Mouse (Mus musculus) ovary, adult 18-20 months (tissue): ENCODE data around the gene Cftr.

Experiments
- DNase-seq: peaks from one replicate; pipeline ENCODE4 v3.0.0; 2022; ENCODE audit warnings: low spot score, mixed read lengths

The Cftr gene

DNA sequence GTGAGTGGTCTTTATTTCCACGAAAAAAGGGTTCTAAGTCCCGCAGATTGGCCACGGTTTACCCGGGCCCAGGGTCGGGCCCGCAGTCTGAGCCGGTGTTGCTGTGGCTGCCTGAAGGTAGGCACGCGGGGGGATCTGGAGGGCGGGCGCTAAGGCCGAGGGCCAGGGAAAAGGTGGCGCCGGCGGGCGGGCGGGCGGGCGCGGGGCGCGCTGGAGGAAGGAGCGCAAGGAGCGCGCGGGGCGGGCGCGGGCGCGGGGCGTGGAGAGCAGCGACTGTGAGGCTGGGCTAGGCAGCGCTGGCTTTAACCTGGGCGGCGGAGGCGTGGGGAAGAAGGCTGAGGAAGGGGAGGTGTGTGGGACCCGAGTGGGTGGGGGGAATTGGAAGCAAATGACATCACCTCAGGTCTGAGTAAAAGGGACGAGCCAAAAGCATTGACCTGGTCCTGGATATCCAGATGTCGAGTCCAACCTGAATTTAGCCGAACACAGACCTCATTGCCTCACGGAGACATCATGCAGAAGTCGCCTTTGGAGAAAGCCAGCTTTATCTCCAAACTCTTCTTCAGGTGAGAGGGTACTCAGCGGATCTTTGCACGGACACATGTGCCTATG, at the start of gene Cftr:
Gene Cftr, plus strand, starts transcription at position 377 of the 612 bp plus-strand sequence.
- no peak for DNase-seq

DNA sequence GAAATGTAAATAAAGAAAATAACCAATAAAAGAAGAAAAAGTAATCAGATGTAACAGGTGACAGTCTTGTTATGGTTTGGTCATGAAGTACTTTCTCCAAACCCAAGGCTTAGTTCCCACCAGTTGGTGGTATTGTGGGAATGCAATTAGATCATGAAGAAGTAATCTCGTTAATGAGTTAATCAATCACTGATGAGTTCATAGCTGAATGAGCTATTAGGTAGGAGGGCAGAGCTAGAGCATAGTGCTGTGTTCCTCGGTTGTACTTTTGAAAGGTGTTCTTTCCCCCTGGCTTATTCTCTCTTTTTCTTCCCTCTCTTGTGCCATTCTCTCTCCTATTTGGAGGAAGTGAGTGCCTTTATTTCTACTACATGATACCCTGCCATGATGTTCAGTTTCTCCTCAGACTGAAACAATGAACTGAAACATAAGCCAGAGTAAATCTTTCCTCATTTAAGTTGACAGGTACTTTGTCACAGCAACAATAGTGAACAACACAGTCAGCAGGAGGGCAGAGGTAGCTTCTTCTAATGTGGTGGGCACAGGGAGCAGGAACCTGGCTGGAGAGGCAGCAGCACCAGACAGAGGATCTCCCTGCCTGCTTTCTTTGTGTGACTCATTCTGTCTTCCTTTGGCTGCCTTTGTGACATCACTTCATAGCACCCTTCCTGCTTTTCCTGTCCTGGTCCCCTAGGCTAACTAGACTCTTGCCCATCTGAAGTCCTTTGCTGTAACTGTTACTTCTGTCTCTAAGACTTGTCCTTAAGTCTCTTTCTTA, 43.1 kb upstream of the Cftr start:
- DNase-seq = no peak

DNA sequence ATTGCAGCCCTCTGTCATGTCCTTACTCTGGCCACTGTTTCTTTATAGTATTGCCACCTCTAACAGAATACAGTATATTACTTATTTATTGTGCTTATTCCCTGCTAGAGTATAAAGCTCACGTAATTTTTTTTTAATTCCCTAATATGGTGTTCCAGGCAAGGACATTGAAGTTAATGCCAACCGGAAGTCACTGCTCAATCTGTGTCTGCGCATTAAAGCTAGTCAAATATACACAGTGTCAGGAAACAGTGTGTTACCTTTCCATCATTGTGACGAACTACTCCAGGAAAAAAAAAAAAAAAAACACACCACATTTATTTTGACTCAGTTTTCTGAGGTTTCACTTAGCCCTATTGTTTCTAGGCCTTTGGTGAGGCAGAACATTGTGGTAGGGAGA, 42.4 kb upstream of the Cftr start:
- no peak for DNase-seq

DNA sequence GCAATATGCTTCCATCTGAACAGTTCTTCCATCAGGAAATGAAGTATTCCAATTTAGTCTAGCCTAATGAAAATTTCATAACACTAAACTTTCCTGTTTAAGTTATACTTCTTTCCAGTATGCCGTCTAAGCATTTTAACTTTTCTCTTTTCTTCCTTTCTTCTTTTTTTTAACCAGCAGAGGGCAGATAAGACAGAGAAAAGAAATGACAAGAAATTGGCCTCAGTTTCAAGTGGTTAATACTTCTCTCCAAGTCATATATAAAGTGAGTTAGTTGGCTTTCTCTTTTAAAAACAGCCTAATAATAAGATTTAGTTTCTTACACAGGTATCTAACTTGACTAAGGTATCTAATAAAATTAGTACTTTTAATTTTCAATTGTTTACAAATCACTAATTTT, 35.2 kb upstream of the Cftr start:
- DNase-seq = no peak

DNA sequence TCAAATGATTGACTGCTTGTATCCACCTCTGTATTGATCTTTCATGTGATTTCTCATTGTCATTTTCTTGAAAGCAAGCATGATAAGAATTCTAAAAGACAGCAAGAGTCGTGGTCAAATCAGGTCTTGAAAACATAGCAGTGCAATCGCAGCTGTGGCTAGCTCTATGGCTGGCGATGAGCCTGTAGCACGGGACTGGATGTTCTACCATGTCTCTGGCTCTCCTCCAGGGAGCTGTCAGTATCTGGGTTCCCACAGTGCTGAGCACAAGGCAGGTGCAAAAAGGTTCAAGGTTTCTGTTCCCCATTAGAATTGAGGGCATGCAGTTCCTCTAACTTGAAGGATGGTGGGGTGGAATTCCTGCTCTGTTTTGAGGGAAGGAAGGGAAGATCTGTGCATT, 17.5 kb upstream of the Cftr start:
- no peak for DNase-seq

DNA sequence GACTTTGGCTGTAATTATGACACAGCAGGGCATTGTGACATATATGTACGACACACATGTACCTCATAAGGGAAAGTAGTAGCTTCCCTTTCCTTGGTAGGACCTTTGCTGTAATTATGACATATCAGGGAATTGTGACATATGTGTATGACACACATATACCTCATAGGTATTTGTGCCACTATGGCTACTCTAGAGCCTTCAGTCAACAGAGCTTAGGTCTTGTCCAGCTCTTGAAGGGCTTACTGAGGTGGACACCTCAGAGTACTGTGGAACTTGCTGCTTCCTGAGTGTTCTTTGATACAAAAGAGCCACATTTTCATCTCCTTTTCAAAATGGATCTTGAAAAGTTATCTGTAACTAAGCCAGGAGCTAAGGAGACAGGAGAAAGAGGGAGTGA, 869 bp upstream of the Cftr start:
- no peak for DNase-seq

DNA sequence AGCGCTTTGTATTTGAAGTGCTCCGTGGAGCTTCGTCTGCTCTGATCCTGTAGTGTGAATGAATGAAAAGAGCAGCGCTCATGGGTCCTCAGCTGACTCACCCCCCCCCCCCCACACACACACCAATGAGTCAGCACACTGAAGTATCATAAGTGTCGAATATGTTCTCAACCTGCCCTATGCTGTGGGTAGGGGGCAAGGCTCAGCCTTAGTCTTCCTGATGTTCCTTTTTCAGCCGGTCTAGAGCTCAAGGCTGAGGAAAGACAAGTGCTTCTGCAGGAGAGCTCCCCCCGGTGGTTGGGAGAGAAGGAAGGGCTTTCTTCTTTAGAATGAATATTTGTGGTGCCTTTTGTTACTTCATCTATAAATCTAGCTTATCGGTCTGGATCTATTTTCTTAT, 1.1 kb downstream of the Cftr start:
- DNase-seq = no peak

DNA sequence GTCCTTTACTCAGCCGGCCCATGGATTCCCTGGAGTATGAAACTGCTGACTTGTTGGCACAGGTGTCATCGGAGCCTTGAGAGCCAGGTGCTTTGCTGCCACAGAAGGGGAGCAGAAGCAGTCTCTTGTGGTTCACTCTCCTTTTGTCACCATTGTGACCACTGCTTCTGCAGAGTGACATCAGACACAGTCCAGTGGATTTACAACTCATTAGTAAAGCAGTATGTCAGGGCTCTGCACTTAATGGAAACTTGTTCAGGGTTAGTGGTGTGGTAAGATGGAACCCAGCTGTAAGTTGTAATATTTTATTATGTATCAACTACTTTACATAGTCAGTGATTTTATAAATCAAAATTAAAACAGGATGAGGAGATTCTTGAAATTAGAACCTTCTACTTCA, 7.0 kb downstream of the Cftr start:
- DNase-seq = no peak

DNA sequence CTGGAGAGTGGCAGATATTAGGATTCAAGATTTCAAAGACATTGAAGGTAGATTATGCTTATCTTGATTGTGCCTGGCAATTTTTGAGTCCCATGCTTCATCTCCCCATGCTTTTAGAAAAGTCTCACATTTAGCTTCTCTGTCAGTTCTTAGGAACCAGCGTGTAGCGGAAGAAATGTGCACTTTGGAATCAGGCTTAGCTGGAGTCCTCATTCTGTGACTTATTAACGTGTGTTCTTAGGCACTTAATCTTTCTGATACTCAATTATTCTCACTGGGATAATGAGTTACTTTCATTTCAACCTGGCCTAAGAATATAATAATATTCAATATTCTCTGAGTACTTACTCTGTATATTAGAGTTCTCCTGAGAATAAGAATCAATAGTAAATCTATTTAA, 10.2 kb downstream of the Cftr start:
- DNase-seq = no peak

DNA sequence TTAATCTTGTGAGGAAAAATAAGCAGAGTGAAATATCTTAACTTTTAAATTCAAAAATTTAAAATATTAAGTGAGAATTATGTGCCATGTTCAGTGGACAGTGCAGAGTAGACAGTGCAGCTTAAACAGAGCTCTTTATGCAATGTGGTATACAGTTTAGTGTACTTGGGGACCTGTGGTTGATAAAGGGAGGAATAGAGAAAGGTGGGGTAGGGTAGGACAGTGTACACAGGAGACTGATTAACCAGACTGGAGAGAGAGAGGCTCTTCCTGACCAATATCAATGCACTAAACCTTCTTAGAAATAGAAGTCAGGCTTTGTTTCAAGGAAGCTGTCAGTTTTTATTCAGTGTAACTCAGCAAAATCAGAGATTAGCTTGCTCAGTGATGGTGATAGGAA, 12.4 kb downstream of the Cftr start:
- DNase-seq = no peak

DNA sequence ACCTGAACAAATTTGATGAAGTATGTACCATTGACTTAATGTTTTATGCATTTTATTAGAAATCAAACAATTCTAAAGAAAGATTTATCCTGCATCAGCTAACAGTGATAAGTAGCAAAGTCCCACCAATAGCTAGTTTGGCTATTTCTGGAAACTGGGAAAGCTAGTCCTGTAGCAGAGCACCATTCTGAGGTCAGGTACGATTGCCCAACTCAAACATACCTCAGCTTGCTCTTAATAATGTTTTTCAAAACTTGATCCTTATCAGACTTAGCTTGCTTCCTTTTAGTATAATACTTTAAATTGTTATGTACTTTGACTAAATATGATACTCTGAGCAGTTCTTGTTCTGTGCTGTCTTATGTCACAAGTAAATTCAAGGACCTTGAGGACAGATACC, 50.2 kb downstream of the Cftr start:
- no peak for DNase-seq

DNA sequence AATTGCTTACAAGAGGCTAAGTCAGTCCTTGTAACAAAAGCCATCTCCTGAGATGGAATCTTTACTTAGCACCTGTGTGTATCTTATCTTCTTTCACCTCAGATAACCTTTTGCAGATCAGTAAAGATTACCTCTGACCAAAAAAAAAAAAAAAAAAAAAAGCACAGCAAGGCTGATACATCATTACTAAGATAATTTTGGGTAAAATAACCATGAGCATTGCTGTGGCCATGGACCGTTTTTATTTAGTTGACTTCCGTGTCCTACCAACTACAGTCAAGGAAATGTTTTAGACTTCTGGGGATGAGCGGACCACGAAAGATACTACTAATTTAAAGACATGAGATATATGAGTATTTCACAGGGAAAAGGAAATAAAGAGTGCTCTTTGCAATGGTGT, 52.7 kb downstream of the Cftr start:
- no peak for DNase-seq

DNA sequence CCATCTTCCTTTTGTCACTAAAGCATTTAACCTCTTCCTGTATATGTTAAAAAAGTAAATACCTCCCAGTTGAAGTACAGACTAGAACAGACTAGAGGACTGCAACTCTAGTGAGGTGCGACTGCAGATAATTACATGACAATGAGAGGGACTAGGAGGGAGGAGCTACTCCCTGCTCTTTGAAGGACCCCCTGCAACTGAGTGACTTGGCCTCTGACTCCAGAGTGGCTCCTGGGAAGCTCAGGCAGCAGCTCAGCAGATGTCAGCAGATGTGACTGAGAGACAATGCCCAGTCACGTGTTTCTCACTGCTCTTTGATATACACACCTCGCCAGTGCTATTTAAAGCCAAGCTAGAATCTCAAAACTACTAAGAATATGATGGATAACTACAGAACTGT, 54.7 kb downstream of the Cftr start:
- DNase-seq = no peak

DNA sequence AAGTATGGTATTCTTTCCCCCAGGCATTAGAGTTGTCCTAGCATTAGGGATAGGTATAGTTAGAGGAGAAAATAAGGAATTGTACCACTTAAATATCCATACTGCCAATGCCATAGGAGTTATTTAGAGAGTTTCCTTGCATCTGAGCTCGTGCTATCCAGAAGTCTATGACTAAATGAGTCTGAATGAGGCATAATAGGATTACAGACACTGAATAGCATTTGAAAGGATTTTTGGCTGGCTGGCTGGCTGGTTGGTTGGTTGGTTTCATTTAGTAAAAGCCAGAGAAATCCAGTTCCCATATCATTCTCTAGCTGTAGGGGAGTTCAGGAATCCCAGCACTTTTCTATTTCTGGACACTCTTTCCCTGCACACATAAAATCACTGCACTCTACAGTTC, 76.0 kb downstream of the Cftr start:
- no peak for DNase-seq

DNA sequence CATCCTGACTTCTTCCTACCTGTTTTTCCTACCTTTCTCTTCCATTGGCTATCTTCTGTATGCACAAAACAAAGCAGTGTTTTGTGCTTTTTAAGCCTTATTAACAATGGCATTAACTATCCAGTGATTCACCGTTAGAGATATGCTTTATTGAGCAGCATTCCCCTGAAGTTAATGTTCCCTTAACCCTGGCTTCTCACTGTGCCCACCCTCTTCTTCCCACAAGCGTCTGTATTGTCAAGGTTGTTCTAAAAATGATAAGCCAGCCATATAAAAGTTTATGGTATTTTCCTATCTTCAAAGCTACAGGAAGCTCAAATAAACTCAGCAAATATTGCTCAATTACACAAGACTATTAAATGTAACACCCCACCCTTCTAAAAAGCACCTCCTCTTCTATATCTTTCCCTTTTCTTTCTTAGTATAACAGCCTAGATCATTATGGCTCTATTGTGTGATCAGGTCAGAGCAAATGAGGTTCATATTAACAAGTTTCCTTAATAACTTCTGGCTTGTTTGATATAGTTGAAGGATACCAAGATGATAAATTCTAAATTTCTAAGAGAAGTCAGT, 77.5 kb downstream of the Cftr start:
- no peak for DNase-seq

DNA sequence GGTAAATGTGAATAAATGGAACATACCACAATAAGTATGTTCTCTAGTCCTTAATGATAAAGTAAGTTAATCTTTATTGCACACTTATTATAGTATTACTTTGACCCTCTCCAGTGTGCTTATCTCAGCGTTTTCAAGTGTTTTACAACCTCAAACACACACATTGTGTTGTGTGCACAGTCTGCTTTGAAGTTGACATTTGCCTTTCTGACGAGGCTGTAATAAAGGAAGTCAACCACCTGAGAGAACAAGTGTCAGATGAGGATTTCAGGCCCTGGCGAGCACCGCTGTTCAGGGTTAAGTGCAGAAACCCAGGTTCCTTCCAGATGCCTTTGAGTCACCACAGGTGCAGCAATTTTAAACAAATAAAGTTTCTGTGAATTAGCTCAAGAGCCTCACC, 78.0 kb downstream of the Cftr start:
- DNase-seq = no peak

DNA sequence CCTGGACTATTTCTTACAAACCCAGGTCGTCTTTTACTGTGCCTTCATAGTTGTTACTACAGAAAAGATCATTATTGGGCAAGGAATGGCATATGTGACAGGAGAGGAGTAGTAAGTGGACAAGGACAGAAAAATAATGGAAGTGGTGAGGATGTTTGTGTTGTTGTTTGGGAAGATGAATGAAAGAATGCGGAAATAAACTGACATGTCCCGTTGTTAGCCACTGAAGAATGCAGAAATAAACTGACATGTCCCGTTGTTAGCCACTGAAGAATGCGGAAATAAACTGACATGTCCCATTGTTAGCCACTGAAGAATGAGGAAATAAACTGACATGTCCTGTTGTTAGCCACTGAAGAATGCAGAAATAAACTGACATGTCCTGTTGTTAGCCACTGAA, 84.1 kb downstream of the Cftr start:
- no peak for DNase-seq

DNA sequence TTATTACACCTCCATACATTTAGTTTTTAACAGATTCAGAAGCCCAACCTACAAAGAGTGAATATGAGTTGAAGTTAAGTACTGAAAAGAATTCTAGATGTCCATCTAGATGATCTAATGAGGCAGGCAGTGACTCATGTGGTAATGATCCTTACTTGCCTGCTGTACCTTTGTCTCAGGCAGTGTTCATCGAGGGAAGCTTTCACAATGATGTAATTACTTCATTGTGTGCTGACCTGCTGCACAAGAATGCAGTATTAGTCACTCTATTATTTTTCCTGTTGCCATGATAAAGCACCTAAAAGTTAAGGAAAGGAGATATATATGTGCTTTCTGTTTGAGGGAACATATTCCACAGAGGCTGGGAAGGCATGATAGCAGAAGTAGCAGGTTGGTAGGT, 100.5 kb downstream of the Cftr start:
- DNase-seq = no peak

DNA sequence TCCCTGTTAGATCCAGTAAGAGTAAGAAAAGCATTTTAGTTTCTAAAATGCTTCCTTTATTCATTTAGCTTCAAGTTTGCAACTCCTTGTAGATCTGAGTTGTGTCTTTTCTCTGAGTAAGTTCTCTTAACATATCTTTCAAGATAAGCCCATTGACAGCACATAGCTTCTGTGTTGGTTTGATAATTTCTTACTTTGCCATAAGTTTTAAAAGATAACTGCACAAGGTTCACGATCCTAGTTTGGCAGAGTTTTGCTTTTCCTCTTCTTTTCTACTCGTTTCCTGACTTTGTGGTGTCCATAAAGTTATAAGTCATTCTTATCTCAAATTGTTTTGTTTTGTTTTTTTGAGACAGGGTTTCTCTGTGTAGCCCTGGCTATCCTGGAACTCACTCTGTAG, 130.3 kb downstream of the Cftr start:
- DNase-seq = no peak

DNA sequence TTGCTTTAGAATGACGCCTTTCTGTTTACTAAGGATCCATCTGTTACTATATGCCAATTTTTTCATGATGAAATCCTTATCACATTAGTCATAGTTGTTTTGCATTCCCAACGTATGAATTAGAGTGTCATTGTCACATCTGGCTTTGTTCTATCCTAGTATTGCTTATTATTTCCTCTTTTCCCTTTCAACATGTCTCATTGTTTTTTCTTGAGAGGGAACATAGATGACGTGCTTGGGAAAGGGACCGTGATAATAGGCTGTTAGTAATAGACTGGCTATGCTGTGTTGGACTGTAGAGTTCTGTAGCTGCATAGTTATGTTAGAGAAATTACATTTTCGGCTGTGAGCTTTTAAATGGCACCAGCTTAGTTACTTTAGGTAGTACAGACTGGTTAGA, 131.6 kb downstream of the Cftr start:
- DNase-seq = no peak

DNA sequence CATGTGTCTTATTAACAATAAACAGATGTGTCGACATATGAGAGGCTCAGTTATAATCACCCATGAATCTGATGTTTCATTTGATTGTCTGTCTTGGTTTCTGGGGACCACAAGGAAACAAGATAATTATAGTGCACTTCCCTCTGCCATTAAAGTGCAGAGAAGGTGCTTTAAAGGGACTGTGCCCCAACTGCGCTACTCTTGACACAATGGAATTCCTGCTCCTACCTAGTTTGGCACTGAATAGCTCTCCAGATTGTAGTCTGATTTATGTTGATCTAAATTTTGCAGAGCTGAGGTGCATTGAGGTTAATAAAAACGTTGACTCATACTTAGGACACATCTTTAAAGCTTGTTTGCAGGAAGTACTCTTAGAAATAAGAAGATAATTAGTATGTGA, 132.7 kb downstream of the Cftr start:
- DNase-seq = no peak

DNA sequence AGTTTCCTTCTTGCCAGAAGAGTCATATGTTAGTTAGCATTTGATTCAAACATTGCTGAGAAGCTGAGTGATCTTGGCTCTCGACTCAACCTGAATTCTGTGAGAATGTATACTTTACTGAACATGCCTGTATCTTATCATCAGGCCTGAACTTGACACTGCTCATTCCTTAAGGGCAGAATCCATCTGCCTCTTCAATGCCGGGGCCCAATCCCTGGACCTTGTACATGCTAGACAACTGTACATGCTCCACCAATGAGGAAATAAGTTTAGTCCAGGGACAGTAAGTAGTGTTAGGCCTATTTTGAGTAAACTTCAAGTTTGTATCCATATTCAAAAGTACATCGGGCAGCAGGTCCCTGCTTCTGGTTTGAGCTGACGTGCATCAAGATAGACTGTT, 134.6 kb downstream of the Cftr start:
- no peak for DNase-seq

DNA sequence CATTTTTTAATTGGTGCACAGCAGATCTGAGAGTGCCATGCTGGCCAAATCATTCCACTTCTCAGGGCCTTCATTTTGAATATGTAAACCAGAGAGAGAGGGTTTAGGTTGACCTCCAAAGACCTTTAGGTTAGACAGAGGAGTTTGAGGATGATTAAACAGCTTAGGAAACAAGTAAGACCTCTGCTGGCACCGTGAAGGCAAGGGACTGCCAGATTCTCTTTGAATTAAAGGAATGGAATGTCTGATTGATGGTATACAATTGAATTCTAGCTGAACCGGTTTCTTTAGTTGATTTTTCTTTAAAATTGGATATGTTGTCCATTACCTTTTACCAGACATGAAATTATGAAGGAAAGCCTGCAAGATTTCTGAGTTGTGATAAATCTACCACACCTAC, 140.5 kb downstream of the Cftr start:
- no peak for DNase-seq
